Mouse (Mus musculus) heart, postnatal 25 days (tissue): ENCODE measurements around the gene Bcl9. TPM values are rescaled to one million over a fixed set of nuclear protein-coding genes. Genes with fewer than 3 reads are reported as not detected.

Experiments used
- total RNA-seq, 2 experiments: library from RNA; stranded (reverse); gene quantifications; 2 replicates each; pipeline ENCODE4 v1.2.3; 2021

Bcl9 gene
- total RNA-seq, 2 experiments from 2014 or later: 18.8 to 22.5 TPM

Other genes starting within 250 kb of the Bcl9 start
- 10 to 100 TPM; 31.3 to 34.5 TPM for gene Acp6, start 139.1 kb downstream of the Bcl9 start, total RNA-seq
- gene Olfr1402, start 124.1 kb upstream of the Bcl9 start, total RNA-seq: not detected